Mouse (Mus musculus) left cerebral cortex, adult 18-20 months (tissue): ENCODE results near the gene C3. TPM values are rescaled to one million over a fixed set of nuclear protein-coding genes. Genes with fewer than 3 reads are reported as not detected.

Experiments
- DNase-seq, 2 experiments: peaks; one replicate each; pipeline ENCODE4 v3.0.0; 2021 to 2022; ENCODE audit warnings: low spot score in 2 of 2, mixed read lengths in 1 of 2
- microRNA-seq, 2 experiments: library from miRNA; unstranded; fragments of <30 nt; microRNA quantifications; one replicate each; pipeline ENCODE4 v1.2.0; 2021
- total RNA-seq, 2 experiments: library from RNA; stranded (reverse); gene quantifications; 2 replicates each; pipeline ENCODE4 v1.2.3; 2021

C3 gene
- total RNA-seq, 2 experiments from 2014 or later = 0.84 TPM; not detected in 1

GRCm38 (mm10) chr17:57172378-57172777 is 55.6 kb downstream of the C3 start:
- DNase-seq = no peak

GRCm38 (mm10) chr17:57170616-57171260 is 57.2 kb downstream of the C3 start:
- no peak for DNase-seq

GRCm38 (mm10) chr17:57166800-57167791 is 60.8 kb downstream of the C3 start:
- DNase-seq = peak; percentile 86 to 94

Small RNAs within 50 kb of the gene (microRNA-seq; reads per million reads assigned to microRNA genes)
- gene Mir6978 = 0 reads per million in 2 experiments

Other genes starting within 250 kb of the C3 start
- not detected for gene Acer1, start 246.0 kb downstream of the C3 start, total RNA-seq
- 10 to 100 TPM; 63.8 to 67.7 TPM for gene Clpp, start 237.8 kb downstream of the C3 start, total RNA-seq
- gene Alkbh7, start 230.8 kb downstream of the C3 start, total RNA-seq = 10 to 100 TPM; 26.1 to 28.1 TPM
- gene Pspn, start 228.1 kb downstream of the C3 start, total RNA-seq = under 1 TPM in 1 of 2 experiments, not detected in 1; 0.82 TPM
- 10 to 100 TPM; 60.7 to 64.5 TPM for gene Gtf2f1, start 216.8 kb downstream of the C3 start, total RNA-seq
- gene Gm17949, start 216.7 kb downstream of the C3 start, total RNA-seq = under 1 TPM in 1 of 2 experiments, not detected in 1; 0.49 TPM
- 100 to 1,000 TPM; 106 to 108 TPM for gene Khsrp, start 196.6 kb downstream of the C3 start, total RNA-seq
- under 1 TPM in 1 of 2 experiments, not detected in 1; 0.40 TPM for gene Slc25a41, start 186.5 kb downstream of the C3 start, total RNA-seq
- gene Crb3, start 169.0 kb downstream of the C3 start, total RNA-seq = 1 to 10 TPM in 1 of 2 experiments, under 1 TPM in 1; 0.68 to 1.6 TPM
- gene Slc25a23, start 168.3 kb downstream of the C3 start, total RNA-seq = 100 to 1,000 TPM; 314 to 325 TPM
- 1 to 10 TPM; 1.2 to 1.8 TPM for gene Dennd1c, start 149.6 kb downstream of the C3 start, total RNA-seq
- gene Tubb4a, start 140.4 kb downstream of the C3 start, total RNA-seq = 100 to 1,000 TPM; 543 to 577 TPM
- under 1 TPM; 0.37 to 0.52 TPM for gene Tnfsf9, start 122.8 kb downstream of the C3 start, total RNA-seq
- gene Cd70, start 78.4 kb downstream of the C3 start, total RNA-seq = not detected
- not detected for gene Tnfsf14, start 34.0 kb downstream of the C3 start, total RNA-seq
- 10 to 100 TPM; 24.1 to 26.7 TPM for gene Gpr108, start 20.3 kb upstream of the C3 start, total RNA-seq
- gene Trip10, start 21.3 kb upstream of the C3 start, total RNA-seq = 10 to 100 TPM in 1 of 2 experiments, 1 to 10 TPM in 1; 9.5 to 10.2 TPM
- gene Vav1, start 51.0 kb upstream of the C3 start, total RNA-seq = 1 to 10 TPM; 2.9 to 3.1 TPM
- gene Adgre1, start 130.6 kb upstream of the C3 start, total RNA-seq = 1 to 10 TPM; 4.8 to 7.4 TPM